Mouse (Mus musculus) regulatory T cell (primary cell): ENCODE data around the gene Kbtbd8.

Source experiments
- in situ Hi-C: fragments of 300-600 bp; cut with MboI, MseI; formaldehyde crosslinking; loops from one replicate; pipeline ENCODE4 v1.15.1; 2025; ENCODE audit warnings: high pct_unique_total_duplicates

The Kbtbd8 gene

GRCm38 (mm10) chr6:95116946-95117345, at the start of gene Kbtbd8:
TSS of gene Kbtbd8 (plus strand) at chr6:95117240.
- in situ Hi-C loops = no loop called here

GRCm38 (mm10) chr6:95069753-95070152, 47.3 kb upstream of the Kbtbd8 start:
- in situ Hi-C loops = no loop called here

GRCm38 (mm10) chr6:95085276-95085675, 31.8 kb upstream of the Kbtbd8 start:
- in situ Hi-C loops = loop anchor here (25.0 kb wide), 1 partner anchor 1927 kb away; no protein-coding TSS in a partner anchor

GRCm38 (mm10) chr6:95087154-95087846, 29.7 kb upstream of the Kbtbd8 start:
- in situ Hi-C loops = loop anchor here (25.0 kb wide), 1 partner anchor 1925 kb away; no protein-coding TSS in a partner anchor

- in situ Hi-C loops = loop anchor here (25.0 kb wide), 1 partner anchor 1924 kb away; no protein-coding TSS in a partner anchor
Measured at GRCm38 (mm10) chr6:95088075-95088474, 29.0 kb upstream of the Kbtbd8 start.

GRCm38 (mm10) chr6:95094695-95095094, 22.3 kb upstream of the Kbtbd8 start:
- in situ Hi-C loops = loop anchor here (25.0 kb wide), 1 partner anchor 1918 kb away; no protein-coding TSS in a partner anchor

GRCm38 (mm10) chr6:95098366-95099109, 18.5 kb upstream of the Kbtbd8 start:
- in situ Hi-C loops = loop anchor here (25.0 kb wide), 1 partner anchor 1914 kb away; no protein-coding TSS in a partner anchor

- in situ Hi-C loops = no loop called here
Measured at GRCm38 (mm10) chr6:95103706-95104105, 13.3 kb upstream of the Kbtbd8 start.

- in situ Hi-C loops = no loop called here
Measured at GRCm38 (mm10) chr6:95108437-95108836, 8.6 kb upstream of the Kbtbd8 start.

GRCm38 (mm10) chr6:95109691-95110450, 7.2 kb upstream of the Kbtbd8 start:
- in situ Hi-C loops = no loop called here

GRCm38 (mm10) chr6:95112015-95112414, 5.0 kb upstream of the Kbtbd8 start:
- in situ Hi-C loops = no loop called here

GRCm38 (mm10) chr6:95116513-95116912, 527 bp upstream of the Kbtbd8 start:
- in situ Hi-C loops = no loop called here

GRCm38 (mm10) chr6:95117614-95118541, 838 bp downstream of the Kbtbd8 start:
- in situ Hi-C loops = no loop called here

GRCm38 (mm10) chr6:95119389-95119788, 2.3 kb downstream of the Kbtbd8 start:
- in situ Hi-C loops = no loop called here

- in situ Hi-C loops = no loop called here
Measured at GRCm38 (mm10) chr6:95149931-95150534, 33.0 kb downstream of the Kbtbd8 start.

- in situ Hi-C loops = no loop called here
Measured at GRCm38 (mm10) chr6:95150885-95151284, 33.8 kb downstream of the Kbtbd8 start.

GRCm38 (mm10) chr6:95151563-95151962, 34.5 kb downstream of the Kbtbd8 start:
- in situ Hi-C loops = no loop called here

GRCm38 (mm10) chr6:95163965-95164364, 46.9 kb downstream of the Kbtbd8 start:
- in situ Hi-C loops = no loop called here

- in situ Hi-C loops = no loop called here
Measured at GRCm38 (mm10) chr6:95165630-95166029, 48.6 kb downstream of the Kbtbd8 start.

GRCm38 (mm10) chr6:95167668-95168227, 50.7 kb downstream of the Kbtbd8 start:
- in situ Hi-C loops = no loop called here
